Mouse (Mus musculus) bone marrow macrophage, adult 2 months (primary cell): Measurements from ENCODE around the gene Pim2. TPM values are rescaled to one million over a fixed set of nuclear protein-coding genes. Genes with fewer than 3 reads are reported as not detected.
A peak's percentile ranks its signal among the peaks of the same experiment; 100 is the strongest.

Experiments
- H3K27ac ChIP-seq: 2 replicates; pipeline ENCODE4 v1.5.1; 2012; ENCODE audit warnings: low read depth, low read length; ENCODE audit not compliant: insufficient read depth
- H3K4me1 ChIP-seq: 2 replicates; pipeline ENCODE4 v1.6.1; 2012; ENCODE audit warnings: low read length; ENCODE audit not compliant: control insufficient read depth, insufficient read depth
- H3K4me3 ChIP-seq: 2 replicates; pipeline ENCODE4 v1.5.1; 2012; ENCODE audit warnings: mild to moderate bottlenecking, low read length, moderate library complexity; ENCODE audit not compliant: insufficient read depth
- CTCF ChIP-seq: IDR thresholded peaks from 2 replicates; pipeline ENCODE4 v1.5.1; 2012; ENCODE audit warnings: low read depth, mild to moderate bottlenecking, low read length, moderate library complexity
- POLR2A ChIP-seq: IDR thresholded peaks from 2 replicates; pipeline ENCODE4 v1.6.1; 2012; ENCODE audit warnings: mild to moderate bottlenecking, low read depth, low read length, borderline replicate concordance
- polyA plus RNA-seq: library from polyadenylated mRNA; stranded (reverse); fragments of >200 nt; gene quantifications from 2 replicates; pipeline ENCODE4 v1.2.4, GENCODE M21; 2012; ENCODE audit not compliant: missing spikeins, insufficient read depth, insufficient read length

The Pim2 gene
- polyA plus RNA-seq, 1 experiment = 8.6 TPM

GRCm38 (mm10) chrX:7865343-7865742 lies 12.7 kb upstream of the Pim2 start:
- Histone ChIP-seq H3K27ac (peak overlapping the region; percentile 86), H3K4me3 (peak overlapping the region; percentile 23; the same call in 1 of the 2 replicates), H3K4me1 (peaks cover 56% of the 10 kb centered on the region)
- no peak for TF ChIP-seq POLR2A
- no peak for TF ChIP-seq CTCF

- H3K4me3 ChIP-seq = peak overlapping the region; percentile 23; the same call in 1 of the 2 replicates
- peaks cover 56% of the 10 kb centered on the region for H3K4me1 ChIP-seq
- peak overlapping the region; percentile 86 for H3K27ac ChIP-seq
- TF ChIP-seq POLR2A (no peak), CTCF (no peak)
Observed at GRCm38 (mm10) chrX:7865786-7866185, 12.3 kb upstream of the Pim2 start.

- no peak for TF ChIP-seq POLR2A
- TF ChIP-seq CTCF = no peak
- H3K27ac ChIP-seq = no peak overlapping the region
- H3K4me3 ChIP-seq = no peak overlapping the region
- peaks cover 47% of the 10 kb centered on the region for H3K4me1 ChIP-seq
Observed at GRCm38 (mm10) chrX:7867141-7867540, 10.9 kb upstream of the Pim2 start.

GRCm38 (mm10) chrX:7868506-7868905 lies 9.6 kb upstream of the Pim2 start:
- Histone ChIP-seq H3K4me3 (no peak overlapping the region), H3K27ac (no peak overlapping the region), H3K4me1 (peaks cover 40% of the 10 kb centered on the region)
- TF ChIP-seq POLR2A = no peak
- TF ChIP-seq CTCF = no peak

- TF ChIP-seq CTCF (no peak), POLR2A (no peak)
- Histone ChIP-seq H3K4me3 (no peak overlapping the region), H3K27ac (no peak overlapping the region), H3K4me1 (peaks cover 38% of the 10 kb centered on the region)
Observed at GRCm38 (mm10) chrX:7869826-7870225, 8.2 kb upstream of the Pim2 start.

GRCm38 (mm10) chrX:7878495-7878894 lies 433 bp downstream of the Pim2 start:
- 0 out of 2 replicates have a peak overlapping the region, but pooled peaks have one; percentile 3 for H3K27ac ChIP-seq
- peaks cover 8% of the 10 kb centered on the region for H3K4me1 ChIP-seq
- TF ChIP-seq CTCF (no peak), POLR2A (no peak)

GRCm38 (mm10) chrX:7879819-7880218 lies 1.8 kb downstream of the Pim2 start:
- no peak overlapping the region for H3K4me3 ChIP-seq

More at GRCm38 (mm10) chrX:7878495-7878894, 433 bp downstream of the Pim2 start:
- H3K4me3 ChIP-seq = peak overlapping the region; percentile 68

GRCm38 (mm10) chrX:7883841-7884567 lies 5.9 kb downstream of the Pim2 start, which contains the start of gene Slc35a2:
Gene Slc35a2, plus strand, starts transcription at chrX:7884028.
- TF ChIP-seq CTCF (no peak), POLR2A (no peak)
- peaks cover 5% of the 10 kb centered on the region; the same call in 1 of the 2 replicates for H3K4me1 ChIP-seq
- peak within 1 kb of the TSS; percentile 80 for H3K27ac ChIP-seq
- H3K4me3 ChIP-seq = peak within 1 kb of the TSS; percentile 91

More at GRCm38 (mm10) chrX:7879819-7880218, 1.8 kb downstream of the Pim2 start:
- H3K4me1 ChIP-seq = peaks cover 5% of the 10 kb centered on the region; the same call in 1 of the 2 replicates
- TF ChIP-seq CTCF = 0 out of 2 replicates have a peak, but pooled peaks have one; percentile 9
- TF ChIP-seq POLR2A = no peak
- H3K27ac ChIP-seq = no peak overlapping the region

GRCm38 (mm10) chrX:7898211-7898610 lies 20.1 kb downstream of the Pim2 start:
- no peak for TF ChIP-seq POLR2A
- Histone ChIP-seq H3K4me1 (peaks cover 2% of the 10 kb centered on the region), H3K4me3 (peak overlapping the region; percentile 83), H3K27ac (peak overlapping the region; percentile 56)
